Mouse (Mus musculus) ES-E14 (cell line): Measurements from ENCODE around the gene Gabra2. TPM values are rescaled to one million over a fixed set of nuclear protein-coding genes. Genes with fewer than 3 reads are reported as not detected.

Source experiments
- DNase-seq: peaks from one replicate; pipeline ENCODE4 v3.0.0-alpha.2; 2013; ENCODE audit warnings: low read depth, low spot score
- H3K27ac ChIP-seq: 2 replicates; pipeline ENCODE4 v1.5.1; 2012; ENCODE audit warnings: low read depth, mild to moderate bottlenecking, low read length, moderate library complexity, mixed read lengths; ENCODE audit not compliant: poor library complexity, insufficient read depth, severe bottlenecking
- H3K36me3 ChIP-seq: 2 replicates; pipeline ENCODE4 v1.6.1; 2012; ENCODE audit warnings: mild to moderate bottlenecking, low read length, moderate library complexity, mixed read lengths; ENCODE audit not compliant: control insufficient read depth, poor library complexity, insufficient read depth, severe bottlenecking
- H3K4me1 ChIP-seq, 2 experiments: fragments of 150-350 bp in 1 of 2; sonication (generic) in 1 of 2; 2 replicates each; pipeline ENCODE4 v1.6.1; 2012; ENCODE audit warnings: low read length in 2 of 2, mild to moderate bottlenecking in 1 of 2, mixed read lengths in 1 of 2; ENCODE audit not compliant: control insufficient read depth in 2 of 2, insufficient read depth in 2 of 2, poor library complexity in 1 of 2
- H3K4me3 ChIP-seq, 2 experiments: fragments of 150-350 bp in 1 of 2; sonication (generic) in 1 of 2; 2 replicates each; pipeline ENCODE4 v1.5.1; 2012; ENCODE audit warnings: low read length in 2 of 2, low read depth in 1 of 2, mild to moderate bottlenecking in 1 of 2, mixed read lengths in 1 of 2; ENCODE audit not compliant: insufficient read depth in 1 of 2, poor library complexity in 1 of 2, severe bottlenecking in 1 of 2
- H3K9ac ChIP-seq: 2 replicates; pipeline ENCODE4 v1.6.1; 2012; ENCODE audit warnings: low read depth, mild to moderate bottlenecking, low read length, mixed read lengths; ENCODE audit not compliant: poor library complexity, insufficient read depth, severe bottlenecking
- H3K9me3 ChIP-seq: fragments of 150-350 bp; sonication (generic); 2 replicates; pipeline ENCODE4 v1.6.1; 2012; ENCODE audit warnings: low read depth, mild to moderate bottlenecking, low read length; ENCODE audit not compliant: control insufficient read depth, insufficient read depth
- CHD2 ChIP-seq: IDR thresholded peaks from 2 replicates; pipeline ENCODE4 v1.6.1; 2014; ENCODE audit warnings: mild to moderate bottlenecking, low read depth, low read length, inconsistent platforms
- HCFC1 ChIP-seq: IDR thresholded peaks from 2 replicates; pipeline ENCODE4 v1.6.1; 2012; ENCODE audit warnings: low read length, inconsistent platforms, borderline replicate concordance; ENCODE audit not compliant: insufficient read depth
- MAFK ChIP-seq: IDR thresholded peaks from 2 replicates; pipeline ENCODE4 v1.6.1; 2014; ENCODE audit warnings: mild to moderate bottlenecking, low read depth, low read length, inconsistent platforms; ENCODE audit not compliant: insufficient read depth
- ZC3H11A ChIP-seq: IDR thresholded peaks from 2 replicates; pipeline ENCODE4 v1.6.1; 2012; ENCODE audit warnings: low read depth, mild to moderate bottlenecking, inconsistent platforms, low read length, borderline replicate concordance
- ZNF384 ChIP-seq: IDR thresholded peaks from 2 replicates; pipeline ENCODE4 v1.6.1; 2012; ENCODE audit warnings: low read depth, low read length, inconsistent platforms
- in situ Hi-C, 2 experiments: fragments of 600-800 bp; cut with MboI; formaldehyde crosslinking; loops; one replicate each; pipeline ENCODE4 v1.15.1; 2025; ENCODE audit warnings: low sequenced_read_pairs in 2 of 2, inconsistent platforms in 1 of 2; ENCODE audit not compliant: unreplicated experiment in 2 of 2
- total RNA-seq: library from RNA; depleted of rRNA; stranded (reverse); fragments of 300-350 nt; gene quantifications from 2 replicates; pipeline ENCODE4 v1.2.3, GENCODE M21; 2012; rRNA removed

The Gabra2 gene
- total RNA-seq, result 0.11 TPM in 1 of 2 replicates, not detected in the other

DNA sequence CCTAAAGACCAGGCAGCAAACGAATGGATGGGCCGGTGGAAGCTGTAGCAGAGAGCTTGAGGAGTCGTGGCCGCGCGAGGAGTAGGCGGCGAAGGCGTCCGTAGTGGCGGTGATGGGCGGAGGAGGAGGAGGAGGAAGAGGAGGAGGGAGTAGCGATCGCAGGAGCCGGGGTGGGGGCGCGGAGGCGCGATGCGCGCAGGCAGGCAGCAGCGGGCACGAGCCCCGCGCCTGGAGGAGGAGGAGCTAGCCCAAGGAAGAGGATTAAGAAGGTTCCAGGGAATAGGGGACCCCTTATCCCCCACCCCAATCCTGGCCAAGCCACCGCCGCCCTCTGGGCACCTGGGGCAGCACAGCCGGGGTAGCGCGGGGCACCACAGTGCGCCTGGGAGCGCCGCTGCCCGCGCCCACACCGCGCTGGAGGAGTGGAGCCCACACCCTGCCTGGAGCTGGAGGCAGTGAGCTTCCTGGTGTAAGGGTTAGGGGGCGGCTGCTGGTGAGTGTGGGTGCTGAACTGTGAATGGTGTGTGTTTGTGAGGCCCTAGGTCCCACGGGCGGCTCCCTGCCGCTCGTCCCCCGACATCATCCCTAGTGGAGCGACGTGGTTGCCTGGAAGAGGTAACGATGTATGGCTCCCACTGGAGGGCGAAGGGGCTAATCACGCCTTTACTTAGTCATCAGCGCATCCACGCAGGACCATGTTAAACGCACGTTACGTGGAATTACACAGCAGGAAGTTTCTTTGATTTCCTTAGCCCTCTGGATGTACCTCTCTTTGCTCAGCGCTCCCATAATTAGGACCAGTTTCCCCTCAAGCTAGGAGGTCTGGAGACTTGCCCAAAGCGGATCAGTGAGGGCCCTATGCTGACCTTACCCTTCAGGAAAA is at the start of gene Gabra2:
Gabra2 (minus strand) TSS at position 125 of the 883 bp plus-strand sequence.
- H3K4me3 ChIP-seq, result peak within 1 kb of the TSS; percentile 72 to 73
- TF ChIP-seq HCFC1, result no peak
- TF ChIP-seq ZNF384, result no peak
- no peak for TF ChIP-seq MAFK
- no peak for TF ChIP-seq ZC3H11A
- TF ChIP-seq CHD2, result no peak
- H3K27ac ChIP-seq, result no peak within 1 kb of the TSS

DNA sequence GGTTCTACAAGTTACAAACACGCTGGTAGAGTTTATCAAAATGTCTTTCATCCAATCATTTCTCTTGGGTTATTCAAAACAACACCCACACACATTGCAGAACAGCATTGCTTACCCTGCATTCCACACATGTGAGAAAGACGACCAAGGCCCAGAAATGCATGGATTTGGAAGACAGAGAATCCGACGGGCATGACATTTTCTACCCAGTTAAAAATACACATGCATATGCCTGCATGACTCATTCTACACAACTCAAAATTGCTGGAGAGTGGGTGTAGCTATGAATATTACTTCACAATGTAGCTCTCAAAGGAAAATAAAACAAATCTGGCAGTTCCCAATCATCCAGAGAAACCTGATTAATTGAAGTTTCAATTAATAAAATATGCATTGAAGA is 41.0 kb upstream of the Gabra2 start:
- Histone ChIP-seq H3K9me3 (no peaks in the 10 kb centered on the region), H3K9ac (no peak overlapping the region), H3K36me3 (no peaks in the 10 kb centered on the region), H3K4me3 (no peak overlapping the region), H3K27ac (no peak overlapping the region), H3K4me1 (no peaks in the 10 kb centered on the region)
- DNase-seq, result no peak
- in situ Hi-C loops, result no loop called here
- TF ChIP-seq ZNF384, result no peak
- no peak for TF ChIP-seq HCFC1
- TF ChIP-seq MAFK, result no peak
- TF ChIP-seq ZC3H11A, result no peak
- TF ChIP-seq CHD2, result no peak

More for the DNA sequence above, at the start of gene Gabra2:
- Histone ChIP-seq H3K36me3 (no peaks in the 10 kb centered on the region), H3K4me1 (no peaks in the 10 kb centered on the region), H3K9me3 (no peaks in the 10 kb centered on the region), H3K9ac (peak within 1 kb of the TSS; percentile 27)
- in situ Hi-C loops, result no loop called here
- DNase-seq, result no peak

DNA sequence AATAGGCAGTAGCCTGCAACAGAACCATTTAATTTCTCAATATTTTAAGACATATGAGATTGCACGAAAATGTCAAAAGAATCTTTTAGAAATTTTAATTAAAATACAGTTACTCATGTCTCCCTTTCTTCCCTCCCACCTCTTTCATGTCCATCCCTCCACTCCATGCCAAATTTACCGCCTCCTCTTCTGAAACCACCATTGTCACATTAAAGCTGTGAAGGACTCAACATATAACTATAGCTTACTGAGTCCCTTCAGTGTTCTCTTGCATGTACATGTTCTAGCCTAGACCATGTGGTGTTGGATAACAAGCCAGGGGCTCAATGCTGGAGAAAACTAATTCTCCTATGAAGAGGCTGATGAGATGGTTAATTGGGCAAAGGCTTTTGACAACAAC is 40.2 kb upstream of the Gabra2 start:
- no peak for TF ChIP-seq ZNF384
- TF ChIP-seq CHD2, result no peak
- TF ChIP-seq ZC3H11A, result no peak
- TF ChIP-seq MAFK, result no peak
- TF ChIP-seq HCFC1, result no peak
- Histone ChIP-seq H3K36me3 (no peaks in the 10 kb centered on the region), H3K9me3 (no peaks in the 10 kb centered on the region), H3K4me3 (no peak overlapping the region), H3K4me1 (no peaks in the 10 kb centered on the region), H3K27ac (no peak overlapping the region), H3K9ac (no peak overlapping the region)
- DNase-seq, result no peak
- in situ Hi-C loops, result no loop called here

DNA sequence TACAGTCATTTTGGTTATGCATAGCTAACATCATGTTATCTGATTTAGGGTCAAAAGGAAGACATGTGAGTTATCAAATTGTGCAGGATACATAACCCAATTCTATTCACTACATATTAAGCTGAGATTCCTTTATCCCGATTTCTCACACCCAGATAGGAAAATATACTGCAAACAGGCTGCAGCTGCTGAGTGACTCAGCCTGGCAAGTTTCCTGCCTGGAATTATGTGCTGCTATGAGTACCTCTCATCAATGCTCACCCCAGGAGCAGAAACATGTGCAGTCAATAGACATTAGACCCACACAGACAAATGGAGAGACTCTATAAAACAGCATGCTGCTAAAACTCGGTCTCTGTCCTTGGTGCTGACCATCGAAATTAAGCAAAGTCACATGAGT is 32.1 kb upstream of the Gabra2 start:
- DNase-seq, result peak; percentile 13
- Histone ChIP-seq H3K9me3 (no peaks in the 10 kb centered on the region), H3K4me1 (no peaks in the 10 kb centered on the region), H3K4me3 (no peak overlapping the region), H3K36me3 (no peaks in the 10 kb centered on the region), H3K9ac (no peak overlapping the region), H3K27ac (no peak overlapping the region)
- in situ Hi-C loops, result no loop called here
- TF ChIP-seq CHD2, result no peak
